ENCODE assay signal across 23 mouse cellular contexts in genomic region chr10:17482751-17483150, GRCm38 (mm10).
A peak's percentile ranks its signal among the peaks of the same experiment; 100 is the strongest.
DNase-seq lines count a peak whose midpoint lies in the region; ATAC-seq and TF ChIP-seq lines count a peak whose summit lies in the region.
"Had no signal": no experiment of that assay in that cellular context is flagged by ENCODE, and none has a peak within 500 bp of the region (broad histone marks: within the 10 kb centered on the region; RNA-seq: fewer than 3 reads in every experiment).

No protein-coding gene starts in this region.

- no peaks in the 10 kb centered on the region for H3K27me3 ChIP-seq in lung, embryonic 14.5 days (ENCODE audit: insufficient read depth, low read length)
- H3K27me3 ChIP-seq: forebrain, embryonic 13.5 days had no signal

- no peak for ATAC-seq in lung, embryonic 14.5 days (ENCODE audit: insufficient read depth)
- ATAC-seq in CD4-positive, CD25-positive, alpha-beta regulatory T cell, adult 4 months: no peak
- ATAC-seq: forebrain, embryonic 13.5 days; forebrain, embryonic 16.5 days; hindbrain, postnatal 0 days; inflammation-experienced regulatory T-cells, adult 6 months had no signal

- 0 out of 2 replicates have a peak, but pooled peaks cover 4% of the 10 kb centered on the region for H3K4me1 ChIP-seq in lung, embryonic 14.5 days (ENCODE audit: insufficient read depth)

- DNase-seq in adrenal gland, adult (ENCODE audit: inconsistent age in 2 of 2, low spot score in 1 of 2): peak; percentile 55 to 90
- no peak for DNase-seq in adrenal gland, postnatal 25 days
- peak; percentile 34 for DNase-seq in lung, embryonic 14.5 days
- DNase-seq in lung, postnatal 36 days: no peak
- DNase-seq in adrenal gland, postnatal 10 days: peak; percentile 51
- no peak for DNase-seq in heart, postnatal 36 days
- no peak for DNase-seq in B cell, adult 2 months
- DNase-seq: cerebellum, adult 18-20 months; cerebellum, adult 9-10 months; cerebellum, postnatal 14 days; gastrocnemius, postnatal 10 days; gastrocnemius, postnatal 36 days; heart, adult 2 months; kidney, adult 11 months; kidney, adult 8-10 months had no signal

- H3K4me2 ChIP-seq in lung, embryonic 14.5 days: no peak overlapping the region
- H3K4me2 ChIP-seq: forebrain, embryonic 13.5 days; heart, embryonic 11.5 days; hindbrain, embryonic 14.5 days had no signal

- TF ChIP-seq CTCF in lung, embryonic 14.5 days (IDR thresholded peaks at IDR 0.05; ENCODE audit: low read depth): no peak

- no peaks in the 10 kb centered on the region for H3K9me3 ChIP-seq in lung, embryonic 14.5 days (ENCODE audit: low read depth, low read length)
- H3K9me3 ChIP-seq: forebrain, embryonic 10.5 days; forebrain, embryonic 13.5 days had no signal

- 46% methylated on average over 4 of the region's 4 CpGs for WGBS in lung, embryonic 14.5 days

- no peak overlapping the region for H3K9ac ChIP-seq in lung, embryonic 14.5 days
- H3K9ac ChIP-seq: forebrain, embryonic 13.5 days; hindbrain, embryonic 14.5 days had no signal

- intact Hi-C loops in heart, postnatal 36 days (cut with DNase I): no loop called here

- H3K4me3 ChIP-seq in lung, embryonic 14.5 days (ENCODE audit: low read depth, low read length): no peak overlapping the region
- H3K4me3 ChIP-seq: forebrain, embryonic 10.5 days; forebrain, embryonic 13.5 days; heart, adult 2 months had no signal

- H3K27ac ChIP-seq in lung, embryonic 14.5 days (ENCODE audit: low read depth): no peak overlapping the region
- H3K27ac ChIP-seq: forebrain, embryonic 10.5 days; forebrain, embryonic 13.5 days; heart, adult 2 months; hindbrain, embryonic 14.5 days; hindbrain, postnatal 0 days had no signal

- H3K36me3 ChIP-seq in lung, embryonic 14.5 days (ENCODE audit: insufficient read depth): no peaks in the 10 kb centered on the region
- H3K36me3 ChIP-seq: forebrain, embryonic 10.5 days had no signal

Comparison
In these comparisons a context has a peak if more than half of its experiments do, and no peak if none do; other contexts are left out.
1. DNase-seq: peak in adrenal gland, adult (2 of 2), lung, embryonic 14.5 days (single experiment) and adrenal gland, postnatal 10 days (single experiment); none in adrenal gland, postnatal 25 days (single experiment), lung, postnatal 36 days (single experiment), heart, postnatal 36 days (0 of 2) and B cell, adult 2 months (0 of 2).